Mouse (Mus musculus): ENCODE measurements at regions not wholly inside any gene's neighbourhood (a gene's known extent, or its start where the extent isn't known, plus 50 kb on each side); places are given as distances from the start of the nearest gene placed in this dataset.

GRCm38 (mm10) chr11:43370025-43370424 is 56.0 kb downstream of the Pttg1 start:
- ATAC-seq (replicated peaks; ENCODE audit: low read depth, poor library complexity, severe bottlenecking): no peak

- ATAC-seq (replicated peaks; ENCODE audit: low read depth, poor library complexity, severe bottlenecking): peak; percentile 50; the same call in 1 of the 2 replicates
These were observed 57.7 kb downstream of the Pttg1 start for GRCm38 (mm10) chr11:43368346-43368745.

GRCm38 (mm10) chr11:43361858-43362257 is 64.2 kb downstream of the Pttg1 start:
- peak; percentile 50 for ATAC-seq (replicated peaks; ENCODE audit: low read depth, poor library complexity, severe bottlenecking)

GRCm38 (mm10) chr11:43358390-43359291 is 67.4 kb downstream of the Pttg1 start:
- peak; percentile 94 for ATAC-seq (replicated peaks; ENCODE audit: low read depth, poor library complexity, severe bottlenecking)

GRCm38 (mm10) chr11:43353602-43354001 is 72.4 kb downstream of the Pttg1 start:
- peak; percentile 46 for ATAC-seq (replicated peaks; ENCODE audit: low read depth, poor library complexity, severe bottlenecking)

- no peak for ATAC-seq (replicated peaks; ENCODE audit: low read depth, poor library complexity, severe bottlenecking)
These were observed 73.0 kb downstream of the Pttg1 start for GRCm38 (mm10) chr11:43353030-43353429.

- ATAC-seq (replicated peaks; ENCODE audit: low read depth, poor library complexity, severe bottlenecking): peak; percentile 76
These were observed 74.2 kb downstream of the Pttg1 start for GRCm38 (mm10) chr11:43351818-43352217.

GRCm38 (mm10) chr11:43351348-43351747 is 74.7 kb downstream of the Pttg1 start:
- ATAC-seq (replicated peaks; ENCODE audit: low read depth, poor library complexity, severe bottlenecking): no peak

- no peak for ATAC-seq (replicated peaks; ENCODE audit: low read depth, poor library complexity, severe bottlenecking)
These were observed 75.8 kb downstream of the Pttg1 start for GRCm38 (mm10) chr11:43350242-43350641.

- ATAC-seq (replicated peaks; ENCODE audit: low read depth, poor library complexity, severe bottlenecking): no peak
These were observed 76.5 kb downstream of the Pttg1 start for GRCm38 (mm10) chr11:43349564-43349963.

GRCm38 (mm10) chr11:43348571-43348970 is 77.5 kb downstream of the Pttg1 start:
- ATAC-seq (replicated peaks; ENCODE audit: low read depth, poor library complexity, severe bottlenecking): peak; percentile 78

- no peak for ATAC-seq (replicated peaks; ENCODE audit: low read depth, poor library complexity, severe bottlenecking)
These were observed 79.6 kb downstream of the Pttg1 start for GRCm38 (mm10) chr11:43346489-43346888.

GRCm38 (mm10) chr11:43344767-43345561 is 81.1 kb downstream of the Pttg1 start:
- no peak for ATAC-seq (replicated peaks; ENCODE audit: low read depth, poor library complexity, severe bottlenecking)

GRCm38 (mm10) chr11:43343574-43343973 is 82.5 kb downstream of the Pttg1 start:
- ATAC-seq (replicated peaks; ENCODE audit: low read depth, poor library complexity, severe bottlenecking): no peak

GRCm38 (mm10) chr11:43338377-43338993 is 87.6 kb downstream of the Pttg1 start:
- ATAC-seq (replicated peaks; ENCODE audit: low read depth, poor library complexity, severe bottlenecking): no peak

- ATAC-seq (replicated peaks; ENCODE audit: low read depth, poor library complexity, severe bottlenecking): no peak
These were observed 90.3 kb downstream of the Pttg1 start for GRCm38 (mm10) chr11:43335668-43336265.

- ATAC-seq (replicated peaks; ENCODE audit: low read depth, poor library complexity, severe bottlenecking): no peak
These were observed 92.5 kb downstream of the Pttg1 start for GRCm38 (mm10) chr11:43333547-43333946.

GRCm38 (mm10) chr11:43313996-43314395 is 112.1 kb downstream of the Pttg1 start:
- ATAC-seq (replicated peaks; ENCODE audit: low read depth, poor library complexity, severe bottlenecking): no peak
